Mouse (Mus musculus): ENCODE results near the gene Gde1. TPM values are rescaled to one million over a fixed set of nuclear protein-coding genes. Genes with fewer than 3 reads are reported as not detected.

Gde1 gene
- total and polyA plus RNA-seq, 3 experiments: 109 to 211 (median 113) TPM

GRCm38 (mm10) chr7:118689088-118689487 lies 16.5 kb downstream of the Gde1 start:
- H3K4me3 ChIP-seq (replicated peaks in 1 of 3; ENCODE audit: low read depth in 2 of 3, low read length in 2 of 3, poor library complexity in 1 of 3): no peak overlapping the region
- H3K27me3 ChIP-seq (replicated peaks): no peaks in the 10 kb centered on the region
- H3K4me2 ChIP-seq (ENCODE audit: insufficient read depth, low read depth, poor library complexity, severe bottlenecking): no peak overlapping the region
- H3K9me3 ChIP-seq (replicated peaks; ENCODE audit: low read length): no peaks in the 10 kb centered on the region
- no peak overlapping the region for H3K9ac ChIP-seq (ENCODE audit: insufficient read depth, low read depth)
- in situ Hi-C loops (cut with MboI; ENCODE audit: low pct_ligation_motif_present, low pct_unique_long_range_greater_than_20kb, low sequenced_read_pairs) (loop anchor here (10.0 kb wide), 1 partner anchor 94 kb away; the partner anchor contains the start of gene Tmc5), dilution Hi-C loops (cut with MboI; ENCODE audit: extremely low pct_ligation_motif_present, extremely low pct_unique_long_range_greater_than_20kb, low sequenced_read_pairs) (no loop called here)
- no peak for TF ChIP-seq JUN (IDR thresholded peaks at IDR 0.05; ENCODE audit: insufficient read depth, low read depth, low read length)
- no peak for TF ChIP-seq CTCF (conservative IDR thresholded peaks at IDR 0.05 in 1 of 2, IDR thresholded peaks at IDR 0.05 in 1 of 2; ENCODE audit: low read depth in 2 of 2, low read length in 2 of 2)
- TF ChIP-seq NELFE (IDR thresholded peaks at IDR 0.05; ENCODE audit: low read depth, low read length): no peak
- TF ChIP-seq GABPA (IDR thresholded peaks at IDR 0.05; ENCODE audit: insufficient replicate concordance, low read depth, low read length): no peak
- TF ChIP-seq USF1 (IDR thresholded peaks at IDR 0.05; ENCODE audit: low read depth, low read length): no peak
- no peak for TF ChIP-seq IRF4 (IDR thresholded peaks at IDR 0.05; ENCODE audit: low read depth, low read length)
- no peak for TF ChIP-seq MAZ (IDR thresholded peaks at IDR 0.05; ENCODE audit: low read depth, low read length)
- TF ChIP-seq ZMIZ1 (IDR thresholded peaks at IDR 0.05; ENCODE audit: low read depth, low read length): no peak
- no peak for TF ChIP-seq SMC3 (IDR thresholded peaks at IDR 0.05; ENCODE audit: low read depth, low read length)
- TF ChIP-seq RAD21 (IDR thresholded peaks at IDR 0.05; ENCODE audit: low read depth, low read length): no peak
- TF ChIP-seq ZKSCAN1 (IDR thresholded peaks at IDR 0.05; ENCODE audit: borderline replicate concordance, low read depth, low read length): no peak
- TF ChIP-seq MAFK (IDR thresholded peaks at IDR 0.05; ENCODE audit: insufficient replicate concordance, low read length): no peak
- TF ChIP-seq POLR2AphosphoS2 (IDR thresholded peaks at IDR 0.05; ENCODE audit: low read depth, low read length): no peak
- TF ChIP-seq PAX5 (IDR thresholded peaks at IDR 0.05; ENCODE audit: low read length): no peak
- no peak for TF ChIP-seq POLR2A (IDR thresholded peaks at IDR 0.05; ENCODE audit: low read depth, low read length)
- no peak for TF ChIP-seq HCFC1 (IDR thresholded peaks at IDR 0.05; ENCODE audit: low read depth, low read length)
- no peak for TF ChIP-seq MAX (IDR thresholded peaks at IDR 0.05; ENCODE audit: low read length)
- no peak for TF ChIP-seq ZC3H11A (IDR thresholded peaks at IDR 0.05; ENCODE audit: low read depth, low read length)
- no peak for TF ChIP-seq BHLHE40 (IDR thresholded peaks at IDR 0.05; ENCODE audit: low read depth, low read length)
- peaks cover 0 to 5% of the 10 kb centered on the region in 2 experiments; a peak in 1 of 4 replicates for H3K4me1 ChIP-seq (ENCODE audit: control insufficient read depth in 1 of 2, insufficient read depth in 2 of 2)
- H3K36me3 ChIP-seq (replicated peaks in 1 of 2; ENCODE audit: control insufficient read depth in 1 of 2, insufficient read depth in 1 of 2, low read length in 1 of 2): peaks cover 51 to 72% of the 10 kb centered on the region in 2 experiments
- H3K27ac ChIP-seq (ENCODE audit: insufficient read depth, low read depth): no peak overlapping the region
- H3K79me2 ChIP-seq (replicated peaks; ENCODE audit: control insufficient read depth, extremely low read depth, insufficient read depth, poor library complexity, severe bottlenecking): no peaks in the 10 kb centered on the region
- DNase-seq (ENCODE audit: extremely low read depth): no peak

DNA sequence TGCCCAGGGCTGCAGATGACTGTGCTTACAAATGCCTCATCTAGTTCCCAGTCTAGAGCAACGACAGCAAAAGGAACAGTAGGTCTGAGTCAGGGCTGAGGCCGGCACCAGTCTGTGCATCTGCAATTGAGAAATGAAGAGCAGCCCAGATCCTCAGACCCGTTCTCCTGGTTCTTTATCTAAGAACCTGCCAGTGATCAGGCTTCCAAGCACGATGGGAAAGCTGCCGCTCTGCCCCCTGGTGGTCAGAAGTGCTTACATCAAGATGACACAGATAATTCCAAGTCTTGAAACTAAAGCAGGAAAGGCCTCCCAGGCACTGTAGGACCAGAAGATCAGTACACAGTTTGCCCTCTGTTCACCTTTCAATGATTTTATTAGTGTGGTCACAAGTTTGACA lies 17.4 kb downstream of the Gde1 start:
- no peak overlapping the region for H3K9ac ChIP-seq (ENCODE audit: insufficient read depth, low read depth)
- H3K4me1 ChIP-seq (ENCODE audit: control insufficient read depth in 1 of 2, insufficient read depth in 2 of 2): peaks cover 0 to 5% of the 10 kb centered on the region in 2 experiments; a peak in 1 of 4 replicates
- H3K36me3 ChIP-seq (replicated peaks in 1 of 2; ENCODE audit: control insufficient read depth in 1 of 2, insufficient read depth in 1 of 2, low read length in 1 of 2): peaks cover 47 to 67% of the 10 kb centered on the region in 2 experiments
- H3K27ac ChIP-seq (ENCODE audit: insufficient read depth, low read depth): no peak overlapping the region
- in situ Hi-C loops (cut with MboI; ENCODE audit: low pct_ligation_motif_present, low pct_unique_long_range_greater_than_20kb, low sequenced_read_pairs) (loop anchor here (10.0 kb wide), 1 partner anchor 93 kb away; the partner anchor contains the start of gene Tmc5), dilution Hi-C loops (cut with MboI; ENCODE audit: extremely low pct_ligation_motif_present, extremely low pct_unique_long_range_greater_than_20kb, low sequenced_read_pairs) (no loop called here)
- no peaks in the 10 kb centered on the region for H3K79me2 ChIP-seq (replicated peaks; ENCODE audit: control insufficient read depth, extremely low read depth, insufficient read depth, poor library complexity, severe bottlenecking)
- DNase-seq (ENCODE audit: extremely low read depth): peak; percentile 60
- no peaks in the 10 kb centered on the region for H3K27me3 ChIP-seq (replicated peaks)
- no peak overlapping the region for H3K4me3 ChIP-seq (replicated peaks in 1 of 3; ENCODE audit: low read depth in 2 of 3, low read length in 2 of 3, poor library complexity in 1 of 3)
- no peak overlapping the region for H3K4me2 ChIP-seq (ENCODE audit: insufficient read depth, low read depth, poor library complexity, severe bottlenecking)
- H3K9me3 ChIP-seq (replicated peaks; ENCODE audit: low read length): no peaks in the 10 kb centered on the region
- TF ChIP-seq JUND (conservative IDR thresholded peaks at IDR 0.05; ENCODE audit: low read depth, low read length) (no peak), ZKSCAN1 (IDR thresholded peaks at IDR 0.05; ENCODE audit: borderline replicate concordance, low read depth, low read length) (no peak), ZC3H11A (IDR thresholded peaks at IDR 0.05; ENCODE audit: low read depth, low read length) (no peak), SMC3 (IDR thresholded peaks at IDR 0.05; ENCODE audit: low read depth, low read length) (peak; percentile 72), ZNF384 (IDR thresholded peaks at IDR 0.05; ENCODE audit: low read depth, low read length) (no peak), MAFK (IDR thresholded peaks at IDR 0.05; ENCODE audit: insufficient replicate concordance, low read length) (no peak), ETS1 (conservative IDR thresholded peaks at IDR 0.05; ENCODE audit: low read depth, low read length) (no peak), TCF12 (IDR thresholded peaks at IDR 0.05; ENCODE audit: low read depth, low read length) (no peak), USF1 (IDR thresholded peaks at IDR 0.05; ENCODE audit: low read depth, low read length) (no peak), CTCF (conservative IDR thresholded peaks at IDR 0.05 in 1 of 2, IDR thresholded peaks at IDR 0.05 in 1 of 2; ENCODE audit: low read depth in 2 of 2, low read length in 2 of 2) (peak; percentile 76 to 79), TBP (conservative IDR thresholded peaks at IDR 0.05; ENCODE audit: low read depth, low read length) (no peak), MYC (IDR thresholded peaks at IDR 0.05; ENCODE audit: low read depth, low read length) (no peak), BHLHE40 (IDR thresholded peaks at IDR 0.05; ENCODE audit: low read depth, low read length) (no peak), POLR2AphosphoS2 (IDR thresholded peaks at IDR 0.05; ENCODE audit: low read depth, low read length) (no peak), RAD21 (IDR thresholded peaks at IDR 0.05; ENCODE audit: low read depth, low read length) (peak; percentile 39), PAX5 (IDR thresholded peaks at IDR 0.05; ENCODE audit: low read length) (no peak), KAT2A (IDR thresholded peaks at IDR 0.05; ENCODE audit: insufficient replicate concordance, low read length) (no peak), JUN (IDR thresholded peaks at IDR 0.05; ENCODE audit: insufficient read depth, low read depth, low read length) (no peak), HCFC1 (IDR thresholded peaks at IDR 0.05; ENCODE audit: low read depth, low read length) (no peak), MXI1 (IDR thresholded peaks at IDR 0.05; ENCODE audit: low read depth, low read length) (no peak), MEF2A (IDR thresholded peaks at IDR 0.05; ENCODE audit: borderline replicate concordance, low read depth, low read length) (no peak), NRF1 (IDR thresholded peaks at IDR 0.05; ENCODE audit: low read depth, low read length) (no peak), UBTF (IDR thresholded peaks at IDR 0.05; ENCODE audit: low read depth, low read length) (no peak), NELFE (IDR thresholded peaks at IDR 0.05; ENCODE audit: low read depth, low read length) (0 out of 2 replicates have a peak, but pooled peaks have one; percentile 9)

Measured in CH12.LX (cell line).